Mouse (Mus musculus) testis, adult 2 months (tissue): ENCODE measurements at regions not wholly inside any gene's neighbourhood (a gene's known extent, or its start where the extent isn't known, plus 50 kb on each side); places are given as distances from the start of the nearest gene placed in this dataset.

Experiments used
- H3K27ac ChIP-seq: fragments of 200-500 bp; 2 replicates; pipeline ENCODE4 v1.5.1; 2012; ENCODE audit warnings: low read depth, low read length; ENCODE audit not compliant: control insufficient read depth, insufficient read depth
- H3K27me3 ChIP-seq: fragments of 200-500 bp; 2 replicates; pipeline ENCODE4 v1.6.1; 2012; ENCODE audit warnings: mild to moderate bottlenecking, low read length, moderate library complexity; ENCODE audit not compliant: control insufficient read depth, insufficient read depth
- H3K36me3 ChIP-seq: fragments of 200-500 bp; 2 replicates; pipeline ENCODE4 v1.6.1; 2012; ENCODE audit warnings: mild to moderate bottlenecking, low read length; ENCODE audit not compliant: control insufficient read depth, insufficient read depth
- H3K4me1 ChIP-seq: fragments of 200-500 bp; 2 replicates; pipeline ENCODE4 v1.6.1; 2012; ENCODE audit warnings: low read length; ENCODE audit not compliant: control insufficient read depth, insufficient read depth
- H3K4me3 ChIP-seq: fragments of 200-500 bp; 2 replicates; pipeline ENCODE4 v1.5.1; 2012; ENCODE audit warnings: low read depth, mild to moderate bottlenecking, low read length, moderate library complexity, mixed read lengths; ENCODE audit not compliant: control insufficient read depth
- CTCF ChIP-seq: fragments of 200-500 bp; IDR thresholded peaks from 2 replicates; pipeline ENCODE4 v1.5.1; 2012; ENCODE audit warnings: low read depth, mild to moderate bottlenecking, inconsistent platforms, low read length, moderate library complexity; ENCODE audit not compliant: control insufficient read depth, insufficient read depth, insufficient replicate concordance
- POLR2A ChIP-seq: fragments of 200-500 bp; IDR thresholded peaks from 2 replicates; pipeline ENCODE4 v1.6.1; 2012; ENCODE audit warnings: low read depth, mild to moderate bottlenecking, inconsistent platforms, low read length, moderate library complexity; ENCODE audit not compliant: control insufficient read depth

- TF ChIP-seq POLR2A = no peak
- no peak for TF ChIP-seq CTCF
- no peaks in the 10 kb centered on the region for H3K4me1 ChIP-seq
- H3K4me3 ChIP-seq = no peak overlapping the region
- no peaks in the 10 kb centered on the region for H3K36me3 ChIP-seq
- H3K27ac ChIP-seq = no peak overlapping the region
- H3K27me3 ChIP-seq = no peaks in the 10 kb centered on the region
Observed at GRCm38 (mm10) chr1:193430231-193430630, 60.1 kb upstream of the Camk1g start.

GRCm38 (mm10) chr1:193423653-193424075 is 53.6 kb upstream of the Camk1g start:
- Histone ChIP-seq H3K36me3 (no peaks in the 10 kb centered on the region), H3K27me3 (no peaks in the 10 kb centered on the region), H3K4me1 (no peaks in the 10 kb centered on the region), H3K4me3 (no peak overlapping the region), H3K27ac (no peak overlapping the region)
- TF ChIP-seq CTCF (no peak), POLR2A (no peak)

GRCm38 (mm10) chr1:193422886-193423285 is 52.8 kb upstream of the Camk1g start:
- Histone ChIP-seq H3K27ac (no peak overlapping the region), H3K36me3 (no peaks in the 10 kb centered on the region), H3K27me3 (no peaks in the 10 kb centered on the region), H3K4me1 (no peaks in the 10 kb centered on the region), H3K4me3 (no peak overlapping the region)
- no peak for TF ChIP-seq POLR2A
- TF ChIP-seq CTCF = no peak

DNA sequence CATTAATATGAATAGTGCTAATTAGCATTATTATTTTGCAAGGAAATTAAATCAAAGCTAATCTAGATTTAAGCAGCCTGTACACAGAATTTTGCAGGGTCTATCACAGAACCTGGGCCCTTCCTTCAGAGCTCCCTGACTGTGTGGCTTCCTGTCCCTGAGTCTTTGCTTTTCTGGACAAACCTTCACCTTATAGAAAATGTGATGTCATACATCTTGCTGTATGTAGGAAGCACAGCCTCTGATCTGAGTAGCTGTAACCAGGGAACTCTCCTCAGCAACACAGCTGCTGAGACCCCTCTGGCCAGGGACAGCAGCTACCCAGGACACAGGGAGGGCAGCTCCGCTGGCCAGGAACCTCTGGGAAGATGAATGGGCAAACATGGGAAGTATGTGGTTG is 51.7 kb upstream of the Camk1g start:
- no peaks in the 10 kb centered on the region for H3K4me1 ChIP-seq
- H3K27me3 ChIP-seq = no peaks in the 10 kb centered on the region
- H3K36me3 ChIP-seq = no peaks in the 10 kb centered on the region
- no peak overlapping the region for H3K27ac ChIP-seq
- H3K4me3 ChIP-seq = no peak overlapping the region
- TF ChIP-seq CTCF (no peak), POLR2A (no peak)

DNA sequence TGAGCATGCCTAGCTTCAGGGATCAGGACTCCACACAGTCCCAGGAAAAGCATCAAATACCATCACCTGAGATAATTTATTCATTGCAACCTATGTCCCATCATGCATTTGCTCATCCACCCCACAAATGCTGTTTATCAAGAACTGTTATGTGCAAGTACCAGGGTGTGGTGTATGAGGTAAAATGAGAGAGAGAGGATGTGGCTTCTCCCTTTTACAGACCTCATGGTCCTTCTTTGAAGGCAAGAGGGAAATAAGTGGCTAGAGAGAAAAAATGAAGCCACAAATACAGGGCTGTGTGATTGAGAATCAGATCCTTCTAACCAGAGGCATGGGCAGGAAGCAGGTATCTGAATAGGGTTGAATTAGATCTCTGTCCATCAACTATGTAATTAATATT is 51.3 kb upstream of the Camk1g start:
- no peak for TF ChIP-seq CTCF
- TF ChIP-seq POLR2A = no peak
- no peaks in the 10 kb centered on the region for H3K4me1 ChIP-seq
- H3K27ac ChIP-seq = no peak overlapping the region
- H3K27me3 ChIP-seq = no peaks in the 10 kb centered on the region
- H3K4me3 ChIP-seq = no peak overlapping the region
- no peaks in the 10 kb centered on the region for H3K36me3 ChIP-seq
